Mouse (Mus musculus): ENCODE results near the gene Lrrc31.

The Lrrc31 gene

DNA sequence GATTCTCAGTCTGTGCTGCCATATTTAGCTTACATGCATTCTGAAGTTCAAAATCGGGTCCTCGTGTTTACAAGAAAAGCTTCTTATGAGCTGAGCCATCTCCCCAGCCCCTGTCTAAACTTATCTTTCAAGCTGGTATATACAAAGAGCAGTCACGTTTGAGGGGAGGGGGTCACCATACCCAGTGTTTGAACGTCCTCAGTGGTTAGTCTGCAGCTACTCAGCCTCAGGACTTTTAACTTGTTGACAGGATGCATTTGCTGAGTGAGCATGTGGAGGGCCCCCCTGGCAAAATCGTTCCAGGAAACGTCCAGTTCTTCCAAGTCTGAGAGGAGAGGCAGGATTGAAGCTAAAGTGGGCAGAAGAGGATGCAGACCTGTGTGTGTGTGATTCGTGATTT, 8.7 kb downstream of the Lrrc31 start:
- DNase-seq (ENCODE audit: low read depth, low spot score), result no peak

DNA sequence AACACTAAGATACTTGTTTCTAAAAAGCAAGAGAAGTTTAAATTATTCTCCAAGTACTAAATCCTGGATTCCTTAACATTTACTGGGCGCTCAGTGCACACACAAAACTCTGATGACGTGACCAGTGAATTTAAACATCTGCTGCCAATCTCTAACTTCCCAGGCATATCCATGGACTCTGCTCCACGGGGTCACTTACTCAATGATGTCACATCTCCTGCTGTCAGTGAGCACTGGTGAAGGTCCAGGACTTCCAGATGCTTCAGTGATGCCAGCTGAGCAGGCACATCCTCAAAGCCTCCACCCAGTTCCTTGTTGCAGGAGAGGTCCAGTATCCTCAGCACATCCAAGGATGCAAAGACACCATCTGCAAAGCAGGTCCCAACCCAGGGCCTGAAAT, 12.4 kb downstream of the Lrrc31 start:
- no peak for DNase-seq (ENCODE audit: low read depth, low spot score)

DNA sequence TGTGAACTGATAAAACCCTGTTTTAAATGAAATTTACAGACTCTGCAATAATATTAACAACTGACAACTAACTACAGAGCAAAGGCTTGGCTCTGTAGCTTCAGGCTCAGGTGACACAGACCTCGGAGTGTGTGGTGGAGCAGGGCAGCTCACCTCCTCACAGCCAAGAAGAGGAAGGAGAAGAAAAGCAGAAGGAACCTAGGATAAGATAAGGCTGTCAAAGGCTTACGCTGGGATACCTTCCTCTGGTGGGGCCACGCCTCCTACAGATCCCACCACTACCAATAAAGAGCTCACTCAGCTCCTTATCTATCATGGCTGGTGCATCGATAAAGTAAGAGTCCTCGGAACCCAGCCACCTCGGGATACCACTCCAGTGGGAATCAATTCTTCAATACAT, 16.5 kb downstream of the Lrrc31 start:
- no peak for DNase-seq (ENCODE audit: low read depth, low spot score)

DNA sequence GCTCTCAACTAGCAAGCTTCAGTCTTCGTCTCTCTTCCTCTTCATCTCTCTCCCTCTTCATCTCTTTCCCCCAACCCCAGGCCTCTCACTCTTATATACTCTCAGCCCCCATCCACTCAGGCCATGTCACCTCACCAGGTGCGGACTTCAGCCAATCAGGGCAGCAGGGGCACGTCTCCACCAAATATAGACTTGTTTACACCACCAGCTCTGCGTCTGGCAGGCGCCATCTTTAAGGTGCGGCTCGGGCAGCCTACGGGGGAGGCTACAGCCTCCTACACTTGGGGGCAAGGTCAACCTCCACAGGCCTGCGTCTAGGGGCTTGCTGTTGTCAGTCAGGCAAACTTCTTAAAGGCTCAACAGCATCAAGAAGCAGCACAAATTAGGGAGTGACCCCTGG, 41.2 kb downstream of the Lrrc31 start:
- no peak for DNase-seq (ENCODE audit: low read depth, low spot score)

DNA sequence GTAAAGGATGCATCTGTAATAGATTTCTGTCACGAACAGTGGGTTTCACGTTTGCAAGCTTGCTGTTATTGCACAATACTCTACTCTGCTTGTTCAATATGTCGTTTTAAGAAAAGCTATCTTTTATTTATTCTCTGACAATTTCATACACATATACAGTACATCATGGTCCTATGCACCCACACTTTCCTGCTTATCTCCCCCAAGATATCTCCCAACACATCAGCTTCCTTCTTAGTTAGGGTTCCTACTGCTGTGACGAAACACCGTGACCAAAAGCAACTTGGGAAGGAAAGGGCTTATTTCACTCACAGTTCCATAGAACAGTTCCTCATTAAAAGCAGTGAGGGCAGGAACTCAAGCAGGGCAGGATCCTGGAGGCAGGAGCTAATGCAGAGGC, 43.7 kb downstream of the Lrrc31 start:
- DNase-seq (ENCODE audit: low read depth, low spot score), result no peak

DNA sequence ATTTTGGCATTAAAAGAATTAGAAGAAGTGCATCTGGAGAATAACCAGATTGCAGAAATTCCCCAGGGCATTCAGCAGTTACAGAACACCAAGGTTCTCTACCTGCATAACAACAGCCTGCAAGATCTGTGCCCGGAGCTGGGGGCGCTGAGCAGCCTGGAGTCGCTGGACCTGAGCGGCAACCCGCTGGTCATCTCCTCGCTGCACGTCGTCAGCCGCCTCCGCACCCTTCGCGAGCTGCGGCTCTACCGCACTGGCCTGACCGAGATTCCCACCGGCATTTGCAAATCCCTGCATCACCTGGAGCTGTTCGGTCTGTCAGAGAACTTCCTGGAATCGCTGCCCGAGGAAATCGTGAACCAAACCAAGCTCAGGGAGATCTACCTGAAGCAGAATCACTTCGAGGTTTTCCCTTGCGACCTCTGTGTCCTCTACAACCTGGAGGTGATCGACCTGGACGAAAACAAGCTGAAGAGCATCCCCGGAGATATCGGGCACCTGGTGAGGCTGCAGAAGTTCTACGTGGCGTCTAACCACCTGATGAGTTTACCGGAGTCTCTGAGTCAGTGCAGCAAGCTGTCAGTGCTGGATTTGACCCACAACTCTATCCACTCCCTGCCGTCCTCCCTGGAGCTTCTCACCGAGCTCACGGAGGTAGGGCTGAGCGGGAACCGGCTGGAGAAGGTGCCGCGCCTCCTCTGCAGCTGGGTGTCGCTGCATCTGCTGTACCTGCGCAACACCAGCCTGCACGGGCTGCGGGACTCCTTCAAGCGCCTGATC, 49.4 kb downstream of the Lrrc31 start:
- DNase-seq (ENCODE audit: low read depth, low spot score), result no peak

DNA sequence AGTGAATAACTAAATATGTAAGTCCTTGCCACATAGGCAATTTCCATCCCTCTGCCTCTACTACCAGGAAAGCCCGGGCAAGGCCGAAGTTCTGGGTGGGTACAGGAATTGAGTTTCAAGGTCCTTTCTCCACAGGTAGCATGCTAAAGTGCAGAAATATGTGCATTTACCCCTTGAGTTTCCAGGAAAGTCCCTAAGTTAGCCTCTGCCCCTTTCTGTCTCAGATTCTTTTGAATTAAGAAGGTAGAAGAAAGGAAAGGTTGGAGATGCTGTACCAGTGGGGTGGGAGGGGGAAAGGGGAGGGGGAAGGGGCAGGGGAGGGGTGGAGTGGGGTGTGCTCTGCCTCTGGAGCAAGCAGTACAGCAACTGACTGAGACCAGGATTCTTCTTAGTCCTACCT, 51.2 kb downstream of the Lrrc31 start:
- DNase-seq (ENCODE audit: low read depth, low spot score), result no peak

DNA sequence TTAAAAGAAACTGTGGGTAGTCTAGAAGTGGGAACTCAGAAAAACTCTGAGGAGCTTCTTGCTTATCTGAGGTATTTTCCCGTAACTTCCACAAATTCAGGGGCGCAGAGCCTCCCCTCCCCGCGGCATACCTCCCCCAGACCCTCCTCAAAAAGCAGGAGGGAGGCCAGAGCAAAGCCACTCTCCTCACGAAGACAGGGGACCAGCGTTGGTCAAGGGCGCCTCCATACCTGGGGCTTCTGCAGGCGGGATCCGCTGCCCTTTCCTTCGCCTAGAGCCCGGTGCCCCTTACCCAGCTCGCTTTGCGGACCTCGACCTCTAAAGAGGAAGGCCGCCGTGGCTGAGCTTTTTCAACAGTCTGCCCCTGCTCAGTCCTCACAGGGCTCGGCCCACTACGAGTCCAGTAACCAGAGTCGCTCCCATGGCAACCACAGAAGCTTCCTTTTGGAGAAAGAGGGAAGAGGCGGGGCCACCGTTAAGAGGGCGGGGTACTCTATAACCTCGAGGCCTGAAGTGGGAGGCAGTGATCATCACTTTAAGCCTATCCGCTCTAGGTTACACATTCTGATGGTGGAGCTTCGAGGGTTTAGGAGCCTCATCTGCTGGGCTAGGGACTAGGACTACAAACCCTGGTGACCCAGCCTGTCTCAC, 52.1 kb downstream of the Lrrc31 start, which contains the start of gene Lrrc34:
Gene Lrrc34 (minus strand): TSS at position 430 of the 651 bp plus-strand sequence.
- DNase-seq (ENCODE audit: low read depth, low spot score), result peak; percentile 47

DNA sequence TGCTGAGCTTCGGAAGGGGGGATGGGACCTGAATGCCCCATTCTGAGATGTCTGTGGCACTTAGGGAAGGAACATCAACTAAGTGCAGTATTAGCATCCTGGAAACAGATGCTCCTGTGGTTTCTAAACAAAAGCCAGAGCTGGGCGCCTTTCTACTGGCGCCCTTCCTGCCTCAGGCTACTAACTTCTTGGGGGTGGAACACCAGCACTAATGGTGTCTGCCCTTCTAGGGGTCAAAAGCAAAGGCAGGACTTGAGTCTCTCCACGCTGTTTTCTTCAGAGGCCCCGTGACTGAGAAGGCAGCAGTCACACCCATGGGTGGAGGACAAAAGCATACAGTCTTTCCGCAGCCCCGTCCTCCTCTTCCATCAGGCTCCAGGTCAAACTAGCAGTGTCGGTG, 52.9 kb downstream of the Lrrc31 start:
- no peak for DNase-seq (ENCODE audit: low read depth, low spot score)

DNA sequence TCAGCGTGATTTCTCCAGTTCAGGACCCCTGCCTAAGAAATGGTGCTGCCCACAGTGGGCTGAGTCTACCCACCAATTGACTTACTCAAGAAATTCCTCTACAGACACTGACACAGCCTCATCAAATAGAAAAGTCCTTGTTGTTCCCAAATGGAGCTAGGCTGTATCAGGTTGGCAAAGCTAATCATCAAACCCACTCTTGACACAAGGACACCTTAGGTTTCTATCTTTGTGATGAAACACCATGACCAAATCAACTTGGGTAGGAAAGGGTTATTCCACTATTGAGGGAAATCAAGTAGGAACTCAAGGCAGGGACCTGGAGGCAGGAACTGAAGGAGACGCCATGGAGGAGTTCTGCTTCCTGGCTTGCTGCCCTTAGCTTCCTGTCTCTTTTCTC, 55.4 kb downstream of the Lrrc31 start, which contains the start of gene Lrriq4:
Gene Lrriq4 (plus strand): TSS at position 301 of the 400 bp plus-strand sequence.
- DNase-seq (ENCODE audit: low read depth, low spot score), result no peak

DNA sequence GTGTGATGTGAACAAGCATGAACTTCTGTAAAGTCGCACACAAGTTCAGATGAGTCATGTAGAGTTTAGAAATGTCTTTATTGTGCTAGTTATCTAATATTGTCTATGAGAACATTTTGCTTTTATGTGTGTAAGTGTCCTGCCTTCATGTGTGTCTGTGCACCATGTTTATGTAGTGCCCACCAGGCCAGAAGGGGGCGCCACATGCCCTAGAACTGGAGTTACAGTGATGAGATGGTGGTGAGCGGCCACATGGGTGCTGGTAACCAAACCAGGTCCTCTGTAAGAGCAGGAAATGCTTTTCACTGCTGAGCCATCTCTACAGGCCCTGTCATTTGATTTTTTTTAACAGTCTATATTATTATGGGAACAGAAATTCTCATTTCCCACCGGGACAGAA, 64.0 kb downstream of the Lrrc31 start:
- no peak for DNase-seq (ENCODE audit: low read depth, low spot score)

DNA sequence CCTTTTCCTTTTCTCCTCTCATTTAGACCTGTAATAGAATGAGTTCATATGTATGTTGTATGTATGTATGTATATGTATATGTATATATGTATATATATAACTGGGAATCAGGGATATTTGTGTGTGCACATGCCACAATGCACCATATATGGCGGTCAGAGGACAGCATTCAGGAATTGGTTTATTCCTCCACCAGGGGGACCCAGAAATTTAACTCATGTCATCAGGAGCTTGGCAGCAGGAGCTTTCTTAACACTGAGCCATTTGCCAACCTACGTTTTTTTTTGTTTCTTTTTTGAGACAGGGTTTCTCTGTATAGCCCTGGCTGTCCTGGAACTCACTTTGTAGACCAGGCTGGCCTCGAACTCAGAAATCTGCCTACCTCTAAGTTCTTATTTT, 66.0 kb downstream of the Lrrc31 start:
- DNase-seq (ENCODE audit: low read depth, low spot score), result no peak
